Mouse (Mus musculus) embryonic stem cell, embryonic (primary cell): ENCODE data around the gene Plekha3.

Source experiments
- CTCF ChIA-PET, 4 experiments: fragments of 300-600 bp in 2 of 4; fragments of 350-600 bp in 2 of 4; sonication (Branson Sonifier 250); formaldehyde crosslinking; loops; one replicate each; lab custom pipeline; 2022; ENCODE audit warnings: inconsistent platforms in 2 of 4; lab: Charles Lee
- POLR2A ChIA-PET, 4 experiments: fragments of 300-600 bp in 2 of 4; fragments of 350-600 bp in 2 of 4; sonication (Branson Sonifier 250); formaldehyde crosslinking; loops; one replicate each; lab custom pipeline; 2022; ENCODE audit warnings: antibody characterized with exemption in 4 of 4, inconsistent platforms in 1 of 4; lab: Charles Lee

Gene Plekha3

GRCm38 (mm10) chr2:76671641-76672040 is 3.4 kb upstream of the Plekha3 start:
- ChIA-PET CTCF (interaction anchor here in 1 of 4 experiments (1.1 kb wide), 1 partner anchor 16 kb away, joined by 4 read pairs; no protein-coding TSS in a partner anchor), POLR2A (interaction anchor here in 2 of 4 experiments (1.0 to 1.4 kb wide), 4 partner anchors 10 to 24 kb away, joined by 4 to 6 read pairs (median 4); partner anchors contain the start of genes Pjvk (in 1 of the 2) and Prkra (in 1 of the 2))

- ChIA-PET POLR2A (interaction anchor here in 2 of 4 experiments (1.0 to 1.4 kb wide), 4 partner anchors 11 to 24 kb away, joined by 4 to 6 read pairs (median 4); partner anchors contain the start of genes Pjvk (in 1 of the 2) and Prkra (in 1 of the 2)), CTCF (interaction anchor here in 1 of 4 experiments (1.1 kb wide), 1 partner anchor 16 kb away, joined by 4 read pairs; no protein-coding TSS in a partner anchor)
Observed at GRCm38 (mm10) chr2:76672134-76672745, 2.8 kb upstream of the Plekha3 start.

DNA sequence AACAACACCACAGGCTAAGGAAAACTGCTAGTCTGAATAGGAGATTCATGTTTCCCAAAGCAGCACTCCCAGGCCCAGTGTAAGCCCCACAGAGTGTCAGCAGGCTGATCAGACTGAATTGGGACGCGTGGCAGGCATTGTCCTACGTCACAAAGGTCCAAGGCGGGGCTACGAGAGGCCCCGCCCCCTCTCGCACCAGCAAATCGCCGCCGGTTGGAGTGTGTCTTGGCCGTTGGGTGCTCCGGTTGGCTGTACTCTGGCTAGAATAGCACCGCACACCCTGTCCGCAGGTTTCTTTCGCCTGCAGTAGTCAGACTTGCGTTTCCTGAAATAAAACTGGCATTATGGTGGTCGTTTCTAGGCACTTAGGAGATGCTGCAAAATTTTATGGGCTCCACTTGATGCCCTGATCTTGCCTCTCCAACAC is 2.1 kb upstream of the Plekha3 start, which contains the start of gene Fkbp7:
Gene Fkbp7, minus strand, starts transcription at position 151 of the 427 bp plus-strand sequence.
- CTCF ChIA-PET = no interaction called here
- POLR2A ChIA-PET = interaction anchor here in 3 of 4 experiments (1.0 to 2.5 kb wide), 6 partner anchors 8 to 25 kb away, joined by 4 to 20 read pairs (median 8); partner anchors contain the start of genes Pjvk (in 1 of the 3) and Prkra (in 1 of the 3)

DNA sequence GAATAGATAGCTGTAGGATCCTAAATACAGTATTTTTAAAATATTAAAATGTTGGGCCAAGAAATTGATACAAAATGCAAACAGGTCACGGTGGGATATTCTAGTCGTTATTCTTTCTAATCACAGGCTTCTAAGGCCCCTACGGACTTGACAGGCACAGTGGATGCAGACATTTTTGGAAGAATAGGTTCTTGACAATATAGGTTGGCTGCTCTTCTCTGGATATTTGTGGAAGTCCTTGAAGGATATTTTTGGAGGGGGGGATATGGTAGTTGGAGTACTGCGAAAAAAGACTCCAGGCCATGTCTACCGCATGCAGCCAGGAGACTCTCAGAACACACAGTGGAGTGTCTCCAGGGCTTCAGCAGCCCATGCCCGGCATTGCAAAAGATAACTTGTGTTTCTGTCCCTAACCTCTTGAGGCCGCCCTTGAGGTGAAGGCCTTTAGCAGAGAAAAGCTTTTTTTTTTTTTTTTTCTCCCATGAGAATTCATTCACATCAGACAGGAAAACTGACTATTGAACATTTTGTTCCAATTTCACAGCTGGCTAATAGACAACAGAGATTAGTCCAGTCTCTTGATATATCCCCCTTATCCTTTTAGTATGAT is 1.5 kb upstream of the Plekha3 start:
- CTCF ChIA-PET = interaction anchor here (0.6 to 1.0 kb wide), 10 partner anchors 9 to 873 kb away, joined by 3 to 15 read pairs (median 4); partner anchors contain the start of genes Rbm45 (in 1 of the 4) and Sestd1 (in 1 of the 4)
- POLR2A ChIA-PET = interaction anchor here in 3 of 4 experiments (0.5 to 2.5 kb wide), 20 partner anchors 9 to 799 kb away, joined by 3 to 20 read pairs (median 5); partner anchors contain the start of genes Pjvk (in 3 of the 3) and Prkra (in 3 of the 3)

GRCm38 (mm10) chr2:76675451-76675850 is 370 bp downstream of the Plekha3 start:
- CTCF ChIA-PET = interaction anchor here in 2 of 4 experiments (0.5 to 0.8 kb wide), 2 partner anchors 112 to 488 kb away, joined by 3 to 15 read pairs; no protein-coding TSS in a partner anchor
- POLR2A ChIA-PET = interaction anchor here (0.7 to 3.7 kb wide), 17 partner anchors 10 to 911 kb away, joined by 3 to 20 read pairs (median 4); partner anchors contain the start of genes Pjvk (in 2 of the 4), Prkra (in 2 of the 4), Cyct (in 1 of the 4) and Rbm45 (in 1 of the 4)

DNA sequence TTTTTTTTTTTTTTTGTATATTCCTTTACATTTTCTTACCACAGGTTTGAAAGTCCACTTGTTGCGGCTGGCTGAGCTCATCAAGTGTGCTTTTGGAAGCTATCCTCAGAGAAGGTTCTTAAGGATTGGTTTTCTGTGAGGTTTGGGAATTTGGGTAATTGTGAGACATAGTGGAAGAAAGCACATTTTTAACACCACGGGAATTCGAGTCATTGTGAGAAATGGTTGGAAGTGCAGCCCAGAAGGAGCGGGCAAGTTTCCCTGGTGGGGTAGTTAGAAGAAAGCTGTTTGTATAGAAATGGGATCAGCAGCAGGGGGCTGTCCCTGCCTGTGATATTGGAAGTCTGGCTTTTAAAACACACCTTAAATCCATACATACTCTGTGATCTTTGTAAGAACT is 868 bp downstream of the Plekha3 start:
- CTCF ChIA-PET = interaction anchor here in 2 of 4 experiments (0.5 to 0.8 kb wide), 2 partner anchors 111 to 488 kb away, joined by 3 to 15 read pairs; no protein-coding TSS in a partner anchor
- POLR2A ChIA-PET = interaction anchor here (0.6 to 3.7 kb wide), 17 partner anchors 9 to 910 kb away, joined by 3 to 19 read pairs (median 4); partner anchors contain the start of genes Cyct (in 1 of the 4), Pjvk (in 1 of the 4) and Prkra (in 1 of the 4)

DNA sequence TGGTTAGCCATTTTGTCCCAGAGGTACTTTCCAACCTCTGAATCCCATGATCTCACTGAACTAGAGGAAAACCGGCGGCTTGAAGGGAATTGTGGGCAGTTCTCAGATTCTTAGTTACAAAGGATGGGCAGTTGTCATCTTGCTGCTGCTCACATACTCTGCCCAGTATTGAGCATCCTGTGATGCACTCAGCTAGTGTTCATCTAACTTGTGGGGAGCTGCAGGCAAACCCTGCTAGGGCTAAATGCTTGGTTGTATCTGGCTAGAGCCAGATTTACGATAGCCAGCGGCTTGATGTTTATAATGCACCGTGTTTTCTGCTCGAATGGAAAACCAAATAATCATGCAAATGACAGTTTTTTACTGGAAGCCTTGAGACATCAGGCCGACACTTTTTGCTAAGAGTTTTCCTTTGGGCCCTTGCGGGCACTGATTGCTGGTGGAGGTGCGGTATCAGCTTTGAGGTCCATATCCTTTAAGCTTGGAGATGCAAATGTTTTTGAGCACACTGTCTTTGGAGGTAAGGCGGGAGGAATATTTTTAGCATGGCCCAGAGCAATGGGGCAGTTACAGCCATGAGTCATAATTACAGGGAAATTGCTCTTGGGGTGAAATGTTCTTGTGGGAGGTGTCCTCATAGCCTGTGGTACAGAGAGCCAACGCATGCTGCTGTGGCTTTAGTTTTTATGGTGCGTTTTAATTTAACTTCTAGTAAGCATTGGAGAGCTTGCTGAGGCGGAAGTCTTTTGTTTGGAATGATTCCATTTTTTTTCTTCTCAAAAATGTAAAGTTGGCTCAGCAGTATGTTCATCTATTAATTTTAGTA is 1.5 kb downstream of the Plekha3 start:
- CTCF ChIA-PET = interaction anchor here in 1 of 4 experiments (0.8 kb wide), 1 partner anchor 489 kb away, joined by 3 read pairs; no protein-coding TSS in a partner anchor
- POLR2A ChIA-PET = interaction anchor here (0.6 to 3.7 kb wide), 21 partner anchors 8 to 909 kb away, joined by 3 to 19 read pairs (median 3); partner anchors contain the start of genes Pjvk (in 1 of the 4), Prkra (in 1 of the 4) and Rbm45 (in 1 of the 4)

DNA sequence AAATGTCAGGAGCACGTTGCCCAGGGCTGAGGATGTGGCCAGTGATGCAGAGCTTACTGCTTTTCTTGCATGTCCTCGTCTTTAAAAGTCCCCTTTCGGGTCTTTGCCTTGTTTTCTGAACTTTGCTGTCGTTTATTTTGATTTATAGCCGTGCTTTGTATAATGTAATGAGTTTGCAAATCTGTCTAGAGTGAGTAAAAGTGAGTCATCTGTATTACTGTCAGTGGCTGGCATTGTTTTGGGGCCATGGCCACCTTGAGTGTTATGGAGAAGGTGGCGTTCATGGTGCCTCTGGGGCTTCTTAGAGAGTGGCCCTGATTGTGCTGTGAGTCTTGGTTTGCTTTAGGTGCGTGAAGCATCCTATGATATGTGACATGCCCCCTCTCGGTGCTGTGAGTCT is 7.2 kb downstream of the Plekha3 start:
- ChIA-PET POLR2A (interaction anchor here in 1 of 4 experiments (1.6 kb wide), 1 partner anchor 34 kb away, joined by 4 read pairs; the partner anchor contains the start of genes Pjvk and Prkra), CTCF (no interaction called here)

DNA sequence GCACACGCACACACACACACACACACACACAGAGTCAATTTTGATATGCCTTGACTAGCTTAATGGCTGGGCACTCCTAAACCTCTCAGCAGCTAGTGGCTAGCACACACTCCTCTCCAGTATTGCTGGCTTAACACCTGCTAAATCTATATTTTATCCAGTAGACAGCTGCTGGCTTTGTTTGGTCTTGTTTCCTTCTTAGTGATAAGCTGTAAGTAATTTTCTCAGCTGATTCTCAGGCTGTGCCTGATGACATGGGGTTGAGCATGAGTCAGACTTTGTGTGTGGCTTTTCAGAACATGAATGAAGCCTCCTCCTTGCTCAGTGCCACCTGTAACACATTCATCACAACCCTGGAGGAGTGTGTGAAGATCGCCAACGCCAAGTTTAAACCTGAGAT is 11.9 kb downstream of the Plekha3 start:
- POLR2A ChIA-PET = interaction anchor here in 3 of 4 experiments (0.7 to 4.3 kb wide), 4 partner anchors 10 to 13 kb away, joined by 3 to 19 read pairs (median 9); no protein-coding TSS in a partner anchor
- CTCF ChIA-PET = interaction anchor here in 1 of 4 experiments (0.9 kb wide), 1 partner anchor 13 kb away, joined by 3 read pairs; no protein-coding TSS in a partner anchor

DNA sequence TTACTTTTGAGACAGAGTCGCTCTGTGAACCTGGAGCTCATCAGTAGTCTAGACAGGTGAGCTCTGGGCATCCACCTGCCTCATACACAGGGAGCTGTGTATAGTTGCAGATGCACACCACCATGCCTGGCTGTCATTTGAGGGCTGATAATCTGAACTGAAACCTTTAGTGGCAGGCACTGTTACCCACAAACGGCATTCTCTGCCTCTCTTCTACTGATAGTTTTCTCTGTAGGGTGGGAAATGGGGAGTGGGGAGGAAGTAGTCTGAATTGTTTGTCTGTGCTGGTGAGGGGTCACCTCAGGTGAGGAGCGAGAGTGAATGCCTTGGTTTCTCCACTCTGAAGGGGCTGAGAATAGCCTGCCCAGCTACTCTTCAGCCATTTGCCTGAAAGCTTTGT is 12.5 kb downstream of the Plekha3 start:
- ChIA-PET CTCF (interaction anchor here in 1 of 4 experiments (0.5 kb wide), 1 partner anchor 13 kb away, joined by 6 read pairs; no protein-coding TSS in a partner anchor), POLR2A (interaction anchor here in 3 of 4 experiments (0.6 to 4.3 kb wide), 4 partner anchors 10 to 13 kb away, joined by 3 to 19 read pairs (median 9); no protein-coding TSS in a partner anchor)

- CTCF ChIA-PET = no interaction called here
- POLR2A ChIA-PET = interaction anchor here in 2 of 4 experiments (0.6 to 4.3 kb wide), 5 partner anchors 11 to 14 kb away, joined by 3 to 19 read pairs (median 3); no protein-coding TSS in a partner anchor
Observed at GRCm38 (mm10) chr2:76688162-76688561, 13.1 kb downstream of the Plekha3 start.

DNA sequence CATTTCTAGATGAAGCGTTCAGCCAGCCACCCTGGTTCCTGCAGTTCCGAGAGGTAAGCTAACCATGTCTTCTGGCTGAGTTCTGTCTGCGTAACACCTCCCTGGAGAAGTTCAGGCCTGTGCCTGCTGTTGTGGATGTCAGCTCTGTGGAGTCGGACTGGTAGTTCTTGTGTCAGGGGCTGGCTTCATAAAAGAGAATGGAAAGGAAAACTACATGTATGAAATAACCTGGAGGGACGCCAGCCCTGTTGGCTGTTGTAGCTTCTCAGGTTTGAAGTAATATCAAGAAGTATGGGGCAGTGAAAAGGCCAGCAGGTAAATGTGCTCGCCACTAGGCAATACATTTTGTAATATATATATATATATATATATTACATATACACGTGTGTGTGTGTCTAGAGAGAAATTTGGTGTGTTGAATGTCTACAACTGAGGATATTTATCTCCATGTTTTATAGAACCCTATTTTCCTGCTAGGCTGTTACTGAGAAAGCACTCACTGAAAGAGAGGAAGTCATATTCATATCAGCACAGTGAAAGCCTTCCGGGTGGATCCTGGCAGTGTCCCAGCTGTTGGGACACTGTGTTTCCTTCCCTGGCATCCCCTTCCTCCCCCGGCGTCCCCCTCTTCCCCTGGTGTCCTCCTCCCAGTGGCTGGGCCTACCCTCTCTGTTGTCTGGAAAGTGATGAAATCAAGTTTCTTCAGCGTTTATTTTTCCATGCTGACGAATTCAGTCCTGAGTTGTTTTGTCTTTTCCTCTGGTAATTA is 15.5 kb downstream of the Plekha3 start:
- POLR2A ChIA-PET = interaction anchor here in 2 of 4 experiments (1.0 to 4.3 kb wide), 3 partner anchors 9 to 14 kb away, joined by 3 to 15 read pairs (median 3); no protein-coding TSS in a partner anchor
- CTCF ChIA-PET = interaction anchor here in 1 of 4 experiments (0.6 kb wide), 1 partner anchor 422 kb away, joined by 4 read pairs; no protein-coding TSS in a partner anchor

- ChIA-PET POLR2A (interaction anchor here in 1 of 4 experiments (1.0 kb wide), 1 partner anchor 9 kb away, joined by 3 read pairs; no protein-coding TSS in a partner anchor), CTCF (no interaction called here)
Observed at GRCm38 (mm10) chr2:76693765-76694164, 18.7 kb downstream of the Plekha3 start.

- ChIA-PET POLR2A (interaction anchor here in 1 of 4 experiments (0.7 kb wide), 1 partner anchor 8 kb away, joined by 3 read pairs; no protein-coding TSS in a partner anchor), CTCF (no interaction called here)
Observed at GRCm38 (mm10) chr2:76695290-76695689, 20.2 kb downstream of the Plekha3 start.

DNA sequence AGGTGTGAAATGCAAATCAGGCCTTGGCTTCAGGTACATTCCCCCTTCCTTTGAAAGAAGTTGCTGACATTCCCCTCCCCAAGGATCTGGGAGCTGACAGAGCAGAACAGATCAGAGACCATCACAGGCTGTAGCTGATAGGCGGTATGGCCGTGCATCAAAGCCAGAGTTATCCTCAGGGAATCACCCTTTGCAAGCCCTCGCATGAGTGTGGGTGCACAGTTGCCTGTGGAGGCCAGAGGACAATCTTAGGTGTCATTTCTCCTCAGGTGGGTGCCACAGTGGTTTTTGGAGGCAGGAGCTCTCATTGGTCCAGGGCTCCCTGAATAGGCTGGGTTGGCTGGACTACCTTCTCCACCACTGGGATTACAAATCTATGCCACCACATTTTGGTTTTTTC is 27.1 kb downstream of the Plekha3 start:
- CTCF ChIA-PET = interaction anchor here in 1 of 4 experiments (0.6 kb wide), 1 partner anchor 499 kb away, joined by 3 read pairs; no protein-coding TSS in a partner anchor
- POLR2A ChIA-PET = interaction anchor here in 2 of 4 experiments (0.9 to 1.2 kb wide), 3 partner anchors 12 to 54 kb away, joined by 3 to 4 read pairs (median 4); partner anchors contain the start of genes Pjvk (in 1 of the 2) and Prkra (in 1 of the 2)

- POLR2A ChIA-PET = interaction anchor here in 2 of 4 experiments (1.2 kb wide), 2 partner anchors 12 to 55 kb away, joined by 4 read pairs; partner anchors contain the start of genes Pjvk (in 1 of the 2) and Prkra (in 1 of the 2)
- CTCF ChIA-PET = interaction anchor here in 1 of 4 experiments (0.5 kb wide), 1 partner anchor 45 kb away, joined by 7 read pairs; no protein-coding TSS in a partner anchor
Observed at GRCm38 (mm10) chr2:76702751-76703150, 27.7 kb downstream of the Plekha3 start.
